Mouse (Mus musculus) testis, adult 2 months (tissue): ENCODE measurements around the gene Atp5b.

Source experiments
- CTCF ChIP-seq: fragments of 200-500 bp; IDR thresholded peaks from 2 replicates; pipeline ENCODE4 v1.5.1; 2012; ENCODE audit warnings: low read depth, mild to moderate bottlenecking, inconsistent platforms, low read length, moderate library complexity; ENCODE audit not compliant: control insufficient read depth, insufficient read depth, insufficient replicate concordance
- POLR2A ChIP-seq: fragments of 200-500 bp; IDR thresholded peaks from 2 replicates; pipeline ENCODE4 v1.6.1; 2012; ENCODE audit warnings: low read depth, mild to moderate bottlenecking, inconsistent platforms, low read length, moderate library complexity; ENCODE audit not compliant: control insufficient read depth

GRCm38 (mm10) chr10:128088181-128088580 lies 5.1 kb downstream of the Atp5b start:
- TF ChIP-seq CTCF (no peak), POLR2A (no peak)
